Mouse (Mus musculus): ENCODE results near the gene Il18. TPM values are rescaled to one million over a fixed set of nuclear protein-coding genes. Genes with fewer than 3 reads are reported as not detected.
A peak's percentile ranks its signal among the peaks of the same experiment; 100 is the strongest.

The Il18 gene
- total RNA-seq, 4 experiments from 2014 or later, result 5.5 to 9.1 (median 7.3) TPM

DNA sequence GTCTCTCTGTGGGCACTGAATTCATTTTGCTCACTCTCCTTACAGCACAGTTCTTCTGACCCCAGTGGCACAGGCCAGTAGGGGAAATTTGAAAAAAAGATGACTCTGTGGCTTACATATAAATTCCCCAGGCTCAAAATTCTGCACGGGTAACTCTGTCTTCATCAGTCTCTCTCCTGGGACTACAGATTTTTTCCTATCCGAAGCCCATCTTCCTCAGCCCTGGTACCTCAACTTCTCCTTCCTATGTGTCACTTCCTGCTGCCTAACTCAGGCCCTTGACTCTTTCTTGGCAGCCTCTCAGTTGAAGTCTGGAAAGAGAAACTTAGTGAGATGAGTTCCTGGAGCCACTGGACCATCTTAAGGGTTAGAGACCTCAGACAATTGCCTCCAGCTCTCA lies 1.1 kb upstream of the Il18 start:
- no peak for DNase-seq

DNA sequence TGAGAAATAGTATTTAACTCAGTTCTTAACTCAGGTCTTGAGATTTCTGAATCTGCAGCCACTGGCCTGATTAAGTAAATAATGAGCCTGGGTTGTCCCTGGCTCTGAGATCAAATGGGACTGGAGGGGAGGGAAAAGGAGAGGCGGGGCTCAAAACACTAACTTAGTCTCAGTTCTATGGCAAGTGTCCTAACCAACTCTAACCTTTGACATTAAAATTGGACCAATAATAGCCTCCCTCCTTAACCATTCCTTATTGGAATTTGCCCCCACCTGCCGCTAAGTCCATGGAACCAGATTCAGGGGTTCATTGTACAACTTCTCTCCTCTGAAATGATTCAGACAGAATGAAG lies 443 bp downstream of the Il18 start, which contains the start of gene Bco2:
Bco2 (minus strand) TSS at position 88 of the 353 bp plus-strand sequence.
- DNase-seq, result no peak

DNA sequence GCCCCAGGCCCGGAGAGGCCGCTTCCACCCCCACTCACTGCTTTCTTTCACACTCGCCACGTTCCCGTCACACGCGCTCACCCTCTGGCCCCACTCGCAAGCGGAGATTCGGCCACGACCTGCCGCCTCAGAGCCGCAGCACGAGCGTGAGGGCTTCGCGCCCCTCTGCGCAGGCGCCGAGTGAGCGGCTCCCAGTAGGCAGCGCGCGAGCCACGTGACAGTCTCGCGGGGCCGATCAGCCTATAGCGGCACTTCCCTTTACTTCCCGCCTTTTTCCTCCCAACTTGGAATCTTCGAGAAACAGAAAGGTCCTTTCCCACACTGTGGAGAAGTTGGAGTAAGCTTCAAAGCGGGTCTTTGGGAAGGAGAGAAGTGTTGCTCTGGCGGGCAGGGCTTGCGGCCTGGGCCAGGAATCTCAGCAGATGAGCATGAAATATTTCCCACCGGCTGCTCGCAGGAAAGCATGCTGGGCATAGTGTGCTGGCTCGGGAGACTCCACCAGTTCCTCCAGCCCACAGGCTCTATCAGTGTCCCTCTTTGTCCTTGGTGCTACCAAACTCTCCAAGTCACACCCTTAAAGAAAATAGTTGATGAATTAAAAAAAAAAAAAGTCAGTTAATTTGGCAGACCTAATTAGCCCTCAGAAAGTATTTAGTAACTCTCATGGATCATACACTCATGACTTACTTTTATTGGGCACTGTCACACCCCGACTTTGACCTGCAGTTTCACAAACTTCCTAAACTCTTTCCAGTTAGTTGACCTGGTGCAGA lies 6.7 kb downstream of the Il18 start, which contains the start of gene Tex12:
Tex12 (minus strand) TSS at position 181 of the 773 bp plus-strand sequence.
- no peak for DNase-seq

DNA sequence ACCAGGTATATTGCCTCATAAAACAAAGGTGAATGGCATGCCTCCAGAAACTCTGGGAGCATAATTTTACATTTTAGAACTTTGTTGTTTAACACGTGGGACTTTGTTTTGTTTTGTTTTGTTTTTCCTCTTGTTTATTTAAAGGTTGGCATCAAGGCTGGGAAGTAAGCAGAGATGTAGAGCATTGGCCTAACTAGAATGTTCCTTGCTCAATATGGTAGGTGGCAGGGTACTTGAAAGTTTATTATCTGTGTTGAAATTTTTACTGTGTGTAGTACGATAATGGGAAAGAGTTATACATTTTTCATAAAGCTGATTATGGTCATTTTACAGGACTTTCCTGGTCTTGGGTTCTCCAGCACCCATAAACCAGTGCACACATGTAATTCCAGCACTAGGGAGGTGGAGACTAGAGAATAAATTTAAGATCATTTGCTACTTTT lies 7.3 kb downstream of the Il18 start:
- DNase-seq, result no peak

DNA sequence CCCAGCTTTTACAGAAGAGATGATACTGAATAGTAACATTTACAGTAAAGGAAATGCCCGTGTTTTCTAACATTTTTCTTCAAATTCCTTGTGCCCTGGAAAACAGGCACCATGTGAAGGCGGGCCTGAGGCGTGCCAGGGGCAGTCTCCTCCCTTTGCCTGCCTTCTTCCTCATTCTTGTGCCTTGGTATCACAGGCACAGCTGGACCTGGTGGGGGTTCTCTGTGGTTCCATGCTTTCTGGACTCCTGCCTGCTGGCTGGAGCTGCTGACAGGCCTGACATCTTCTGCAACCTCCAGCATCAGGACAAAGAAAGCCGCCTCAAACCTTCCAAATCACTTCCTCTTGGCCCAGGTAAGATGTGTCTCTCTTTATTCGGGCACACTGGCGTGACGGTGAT lies 10.5 kb downstream of the Il18 start:
- no peak for DNase-seq

DNA sequence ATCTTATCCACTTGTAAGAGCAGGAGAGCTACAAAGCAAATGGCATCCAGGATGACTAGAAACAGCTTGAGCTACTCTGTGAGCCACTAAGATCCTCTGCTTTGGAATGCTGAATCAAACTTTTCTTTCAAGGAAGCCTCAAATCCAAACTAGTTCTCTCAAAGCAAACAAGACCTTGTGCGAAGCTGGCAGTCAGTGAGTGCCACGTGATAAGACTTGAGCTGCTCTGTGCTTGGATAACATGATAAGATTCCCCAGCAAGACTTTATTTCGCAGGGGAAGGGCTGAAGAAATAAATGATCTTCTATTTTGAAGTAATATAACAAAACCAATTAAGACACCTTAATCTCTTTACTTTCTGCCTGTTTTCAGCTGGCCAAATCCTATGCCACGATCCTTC lies 11.3 kb downstream of the Il18 start:
- DNase-seq, result no peak

DNA sequence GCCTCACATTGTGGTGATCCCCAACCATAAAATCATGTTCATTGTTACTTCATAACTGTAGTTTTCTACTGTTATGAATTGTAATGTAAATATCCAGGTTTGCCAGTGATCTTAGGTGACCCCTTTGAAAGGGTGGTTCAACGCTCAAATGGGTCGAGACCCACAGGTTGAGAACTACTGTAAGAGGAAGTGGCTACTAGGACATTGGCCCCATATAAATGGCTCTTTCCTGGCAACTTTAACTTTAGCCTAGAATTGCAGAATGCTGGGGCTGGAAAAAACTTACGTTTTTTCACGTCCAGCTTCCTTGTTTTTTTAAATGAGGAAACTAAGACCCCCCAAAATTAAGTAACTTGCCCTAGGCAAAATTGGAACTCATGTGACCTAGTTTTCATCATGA lies 12.7 kb downstream of the Il18 start:
- DNase-seq, result no peak

DNA sequence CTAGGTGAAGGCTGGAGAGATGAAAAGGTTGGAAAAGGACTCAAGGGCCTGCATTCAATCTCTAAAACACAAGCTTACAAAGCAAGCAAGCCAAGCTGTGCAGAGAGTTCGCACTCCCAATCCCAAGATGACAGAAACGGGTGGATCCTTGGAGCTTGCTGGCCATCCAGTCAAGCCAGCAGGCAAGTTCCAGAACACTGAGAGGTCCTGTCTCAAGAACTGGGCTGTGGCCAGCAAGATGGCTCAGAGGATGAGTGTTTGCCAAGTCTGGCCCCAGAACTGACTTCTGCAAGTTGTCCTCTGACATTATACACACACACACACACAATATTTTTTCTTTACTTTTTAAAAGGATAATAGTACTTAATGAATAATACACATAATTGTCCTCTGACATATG lies 13.3 kb downstream of the Il18 start:
- no peak for DNase-seq

DNA sequence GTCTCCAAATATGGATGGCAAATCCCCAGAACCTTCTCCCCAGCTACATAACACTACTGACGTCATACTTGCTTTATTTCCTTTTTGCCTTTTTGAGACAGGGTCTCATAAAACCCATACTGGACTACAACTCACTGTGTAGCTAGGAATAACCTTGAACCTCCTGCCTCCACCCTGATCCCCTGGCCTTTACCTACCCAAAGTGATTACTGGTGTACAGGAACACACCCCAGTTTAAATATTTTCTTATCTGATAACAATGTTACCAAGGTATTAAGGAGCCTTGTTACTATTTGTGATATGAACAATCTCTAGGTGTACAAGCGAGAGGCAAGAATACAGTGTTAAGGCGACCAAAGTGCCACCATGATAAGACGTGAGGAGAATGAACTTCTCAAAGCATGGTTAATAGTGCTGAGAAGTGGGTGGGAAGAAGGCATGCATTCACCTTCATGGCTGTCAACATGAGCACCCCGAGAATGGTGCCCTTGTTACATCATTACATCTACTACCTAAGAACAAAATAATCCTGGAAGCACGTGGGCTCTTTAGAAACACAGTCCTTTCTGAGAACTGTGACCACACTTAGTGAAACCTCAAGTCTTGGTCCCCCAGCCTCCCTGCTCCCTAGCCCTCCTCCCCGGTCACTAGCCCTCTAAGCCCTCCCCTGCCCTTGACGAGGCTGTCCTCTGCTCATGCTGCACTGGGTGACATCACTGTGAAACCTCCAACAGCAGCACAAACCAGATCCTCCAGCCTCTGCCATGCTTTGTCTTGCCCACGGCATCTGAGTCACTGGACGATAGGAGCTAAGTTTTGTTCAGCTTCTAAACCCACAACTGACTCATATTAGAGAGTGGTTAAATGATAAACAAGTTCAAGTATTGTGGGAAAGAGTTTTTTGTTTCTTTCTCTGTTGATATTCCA lies 15.2 kb downstream of the Il18 start:
- no peak for DNase-seq

DNA sequence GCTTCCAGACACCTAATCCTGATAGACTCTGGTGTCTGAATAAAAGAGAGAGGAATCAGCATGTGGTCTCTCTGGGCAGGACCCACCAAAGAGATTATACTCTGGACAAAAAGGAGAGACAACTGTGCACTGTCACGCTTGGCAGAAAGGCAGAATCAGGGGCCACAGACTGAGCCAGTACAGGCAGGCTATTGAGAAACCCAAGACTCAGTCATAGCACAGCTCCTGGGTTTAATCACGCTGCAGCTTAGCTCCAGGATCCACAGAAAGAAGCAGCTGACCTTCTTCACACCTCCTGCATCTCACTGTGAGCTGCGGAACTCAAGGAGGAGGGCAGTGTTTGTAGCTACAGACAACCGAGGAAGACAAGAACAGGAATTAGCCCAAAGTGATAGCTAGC lies 25.7 kb downstream of the Il18 start:
- no peak for DNase-seq

DNA sequence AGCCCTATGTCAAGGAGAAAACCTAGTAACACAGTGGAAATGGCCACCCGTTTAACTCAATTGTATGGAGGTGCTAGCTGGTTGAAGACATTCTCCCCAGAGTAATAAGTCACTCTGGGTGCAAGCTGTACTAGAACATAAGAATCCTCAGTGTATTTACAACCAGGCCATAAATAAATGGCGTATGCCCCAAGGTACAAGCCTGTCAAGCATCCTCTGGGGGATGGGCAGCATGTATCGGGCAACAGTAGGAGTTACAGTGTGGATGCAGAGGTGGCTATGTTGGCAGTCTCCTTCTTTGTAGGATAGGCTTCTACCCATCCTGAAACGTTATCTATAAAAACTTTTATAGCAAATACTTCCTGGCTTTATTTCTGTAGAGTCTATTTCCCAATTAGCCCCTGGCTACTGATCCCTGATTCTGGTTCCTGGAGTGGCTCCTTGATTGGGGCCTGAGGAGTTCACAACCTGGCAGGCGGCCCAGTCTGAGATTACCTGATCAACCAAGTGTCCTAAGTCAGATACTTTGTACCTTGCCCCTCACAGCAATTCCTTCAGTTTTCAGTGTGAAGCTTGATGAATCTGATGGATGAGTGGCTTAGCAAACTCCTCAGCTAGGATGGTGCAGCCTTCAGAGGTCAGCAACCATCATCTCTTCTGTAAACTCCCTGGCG lies 30.7 kb downstream of the Il18 start:
- DNase-seq, result no peak

DNA sequence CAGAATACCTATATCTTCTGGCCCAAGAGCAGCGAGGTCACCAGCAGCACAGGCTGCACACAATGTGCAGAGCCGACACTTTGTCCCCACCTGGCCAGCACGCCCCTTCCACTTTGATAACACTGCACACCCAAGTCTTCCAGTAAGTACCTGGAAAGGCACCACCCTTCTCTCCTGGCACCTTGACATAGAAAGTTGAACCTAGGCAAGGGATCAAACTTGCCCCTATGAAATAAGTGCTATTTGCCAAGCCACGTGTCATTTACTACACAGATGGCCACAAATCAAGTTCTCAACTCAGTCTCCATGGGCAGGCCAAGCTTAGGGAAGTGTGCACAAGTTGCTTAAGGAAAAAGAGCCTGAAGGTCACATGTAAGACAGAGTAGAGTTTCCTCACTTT lies 32.3 kb downstream of the Il18 start:
- DNase-seq, result no peak

DNA sequence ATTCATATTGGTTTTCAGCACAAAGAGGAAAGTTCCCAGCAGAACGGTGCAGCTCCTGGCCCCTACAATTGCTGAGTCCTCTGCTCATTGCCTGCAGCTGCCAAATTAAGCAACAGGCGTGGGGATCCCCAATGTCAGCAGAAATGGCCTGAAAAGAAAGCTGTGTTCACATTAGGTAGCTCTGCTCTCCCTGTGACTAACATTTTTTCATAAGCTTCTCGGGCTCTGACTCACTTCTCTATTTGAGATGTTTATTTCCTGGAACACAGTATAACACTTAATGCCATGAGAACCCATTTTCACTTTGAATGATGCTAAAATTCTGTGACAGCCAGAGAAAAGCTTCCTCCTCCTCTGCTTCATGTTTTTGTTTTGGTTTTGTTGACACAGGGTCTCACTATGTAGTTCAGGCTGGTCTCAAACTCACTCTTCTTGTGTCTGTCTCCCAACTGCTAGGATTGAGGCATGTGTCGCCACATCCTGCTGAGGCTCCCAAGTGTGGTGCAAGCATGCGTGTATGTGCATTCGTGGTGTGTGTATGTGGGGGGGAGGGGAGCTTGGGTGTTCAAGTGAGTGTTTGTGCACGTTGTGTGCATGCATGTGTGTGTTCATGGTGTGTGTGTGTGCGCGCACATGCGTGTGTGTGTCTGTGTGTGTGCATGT lies 36.4 kb downstream of the Il18 start:
- no peak for DNase-seq

DNA sequence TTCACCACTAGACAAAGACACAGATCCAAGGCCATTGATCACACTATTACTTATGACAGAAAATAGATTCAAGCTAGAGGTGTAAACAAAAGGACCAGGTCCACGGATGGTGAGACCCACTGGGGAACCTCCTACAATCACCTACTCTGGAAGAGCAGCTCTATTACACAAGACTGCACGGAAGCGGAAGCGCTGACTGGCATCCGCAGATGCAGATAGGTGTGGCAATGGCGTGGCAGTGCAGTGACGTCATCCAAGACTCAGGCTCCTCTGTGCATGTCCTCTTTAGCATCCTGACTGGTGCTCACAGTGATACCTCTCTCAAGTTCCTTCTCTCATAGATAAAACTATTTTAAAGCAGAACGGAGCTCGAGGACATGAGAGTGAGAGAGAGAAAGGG lies 38.3 kb downstream of the Il18 start:
- no peak for DNase-seq

DNA sequence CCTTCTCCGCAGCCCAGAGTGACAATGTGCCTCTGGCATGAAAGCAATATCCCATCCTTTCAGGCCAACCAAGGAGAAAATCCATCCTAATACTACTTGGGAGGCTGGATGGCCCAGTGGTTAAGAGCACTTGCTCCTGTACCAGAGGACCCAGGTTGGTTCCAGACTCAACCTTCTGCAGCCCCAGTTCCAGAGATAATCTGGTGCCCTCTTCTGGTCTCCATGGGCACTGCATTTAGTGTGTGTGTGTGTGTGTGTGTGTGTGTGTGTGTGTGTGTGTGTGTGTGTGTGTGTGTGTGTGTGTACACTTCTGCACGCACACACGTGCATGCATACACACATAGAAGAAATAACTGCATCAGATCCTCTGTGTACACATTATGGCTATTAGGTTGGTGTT lies 38.9 kb downstream of the Il18 start:
- no peak for DNase-seq

DNA sequence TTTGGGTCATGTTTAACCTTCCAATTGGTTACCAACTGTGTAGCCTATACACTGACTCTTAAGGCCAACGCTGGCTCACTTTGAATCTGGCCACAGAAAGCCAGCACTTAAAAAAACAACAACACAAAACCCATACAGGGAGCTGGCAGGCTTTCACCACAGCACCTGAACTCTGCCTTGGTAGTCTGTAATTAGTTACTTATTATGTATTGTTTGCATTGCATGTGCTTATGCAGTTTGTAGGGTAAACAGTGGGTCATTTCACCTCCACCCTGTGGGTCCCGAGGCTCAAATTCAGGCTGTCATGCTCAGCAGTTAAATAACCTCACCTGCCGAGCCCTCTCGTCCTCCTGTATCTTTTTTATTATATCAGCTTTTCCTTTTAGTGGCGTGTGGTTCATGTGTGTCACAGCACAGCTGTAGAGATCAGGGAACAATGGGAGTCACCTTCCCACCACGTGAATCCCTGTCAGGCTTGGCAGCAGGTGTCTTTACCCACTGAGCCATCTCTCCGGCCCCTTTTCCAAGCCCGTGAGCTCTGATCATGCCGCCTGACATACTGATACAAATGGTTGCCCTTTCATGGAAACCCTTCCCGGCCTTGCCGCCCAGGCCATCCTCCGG lies 40.3 kb downstream of the Il18 start:
- DNase-seq, result no peak

DNA sequence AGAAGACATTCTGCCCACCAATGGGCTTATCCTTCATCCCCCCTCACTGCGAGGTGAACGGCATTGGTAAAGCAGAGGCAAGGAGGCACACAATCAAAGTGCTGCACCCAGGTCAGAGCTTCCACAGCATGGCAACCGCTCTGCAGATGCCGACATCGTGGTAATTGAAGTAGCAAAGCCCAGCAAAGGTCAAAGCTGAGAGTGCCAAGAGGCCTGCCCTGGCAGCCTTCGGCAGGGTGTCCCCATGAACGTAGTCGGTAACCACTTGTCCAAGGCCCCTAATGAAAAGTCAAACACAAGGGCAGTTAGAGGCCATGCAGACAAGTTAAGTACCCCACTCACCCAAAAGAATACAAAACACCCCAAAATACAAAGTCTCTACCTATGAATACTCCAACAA lies 42.3 kb downstream of the Il18 start:
- no peak for DNase-seq

DNA sequence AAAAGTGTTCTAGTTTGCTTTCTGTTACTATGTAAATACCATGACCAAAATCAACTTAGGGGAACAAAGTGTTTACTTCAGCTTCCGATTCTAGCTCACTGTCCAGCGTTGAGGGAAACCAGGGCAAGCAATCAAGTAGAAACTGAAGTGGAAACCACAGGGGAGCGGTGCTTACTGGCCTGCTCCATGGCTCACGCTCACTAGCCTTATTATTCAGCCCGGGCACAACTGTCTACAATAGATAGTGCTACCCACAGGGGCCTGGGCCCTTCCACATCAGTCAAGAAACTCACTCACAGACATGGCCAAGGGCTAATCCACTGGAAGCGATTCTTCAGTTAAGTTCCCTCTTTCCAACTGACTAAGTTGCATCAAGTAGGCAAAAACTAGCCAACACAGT lies 46.9 kb downstream of the Il18 start:
- no peak for DNase-seq

DNA sequence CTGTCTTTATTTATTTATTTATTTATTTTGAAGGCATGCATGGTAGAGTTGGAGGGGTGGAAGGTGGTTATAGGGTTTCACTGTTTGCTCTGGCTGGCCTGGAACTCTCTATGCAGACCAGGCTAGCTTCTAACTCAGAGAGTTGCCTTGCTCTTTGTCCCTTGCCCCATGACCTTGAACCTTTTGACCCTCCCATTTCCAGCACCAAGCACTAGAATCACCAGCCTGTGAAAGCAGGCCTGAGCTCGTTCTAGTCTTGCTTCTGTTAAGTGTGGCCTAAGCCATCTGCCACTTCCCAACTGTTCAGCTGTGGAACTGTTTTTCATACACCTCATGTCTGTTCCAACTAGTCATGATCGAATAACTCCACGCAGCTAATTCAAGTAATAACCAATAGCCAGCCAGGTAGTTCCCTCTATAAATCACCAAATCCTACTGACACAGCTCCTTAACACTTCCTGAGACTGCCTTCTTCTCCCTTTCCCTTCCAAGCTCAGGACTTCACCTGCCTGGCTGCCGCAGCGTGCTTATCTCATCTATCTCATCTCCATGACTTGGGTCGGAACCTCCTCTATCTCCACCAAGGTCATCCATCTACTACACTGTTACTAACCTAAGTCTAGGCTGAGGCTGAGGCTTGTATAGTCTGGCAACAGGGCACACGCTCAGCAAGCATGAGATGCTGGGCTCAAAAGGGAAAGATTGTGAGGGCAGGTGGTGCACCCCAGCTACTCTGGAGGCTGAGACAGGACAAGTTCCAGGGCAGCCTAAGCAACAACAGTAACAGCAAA lies 47.6 kb downstream of the Il18 start:
- no peak for DNase-seq

DNA sequence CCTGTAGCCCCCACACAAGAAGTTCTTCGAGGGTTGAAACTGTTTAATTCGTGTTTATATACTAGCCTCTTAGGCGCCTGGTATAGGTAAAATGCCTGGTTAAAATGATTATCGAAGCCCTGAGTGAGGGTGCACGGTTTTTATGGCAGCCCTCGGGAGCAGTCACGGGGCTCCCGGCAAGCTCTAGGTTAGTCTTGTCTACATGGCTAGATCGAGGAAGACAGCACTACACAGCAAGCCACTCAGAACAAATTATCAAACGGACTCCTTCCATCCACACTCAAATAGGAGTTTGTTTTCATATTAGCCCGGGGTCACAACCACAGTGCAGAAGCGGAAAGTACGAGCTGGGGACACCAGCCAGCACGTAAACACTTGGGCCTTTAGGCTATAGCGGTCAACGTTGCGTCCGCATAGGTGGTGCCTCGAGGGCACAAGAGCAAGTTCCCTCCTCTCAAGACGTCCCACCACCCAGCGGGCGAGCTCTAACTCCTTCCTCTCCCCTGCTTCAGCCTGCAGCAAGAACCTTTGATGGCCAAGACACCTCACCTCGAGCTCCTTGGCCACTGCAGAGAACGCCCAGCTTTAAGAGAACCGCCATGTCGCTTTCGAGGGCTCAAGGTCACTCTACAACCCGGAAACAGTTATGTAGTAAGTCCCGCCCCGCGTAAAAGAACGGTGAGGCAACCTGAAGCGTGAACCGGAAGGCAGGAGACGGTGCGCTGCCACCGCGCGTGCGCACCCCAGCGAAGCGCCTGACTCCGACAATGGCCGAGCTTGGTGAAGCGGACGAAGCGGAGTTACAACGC lies 48.8 kb downstream of the Il18 start, which contains the start of the genes Sdhd and Timm8b:
Sdhd (minus strand) TSS at position 624 of the 809 bp plus-strand sequence.
Timm8b (plus strand) TSS at position 722 of the 809 bp plus-strand sequence.
- DNase-seq, result peak; percentile 94

All from adrenal gland, adult 8-10 months (tissue).